Mouse (Mus musculus) bone marrow macrophage, adult 2 months (primary cell): ENCODE measurements around the gene Ddx20.

ENCODE experiments used
- CTCF ChIP-seq: IDR thresholded peaks from 2 replicates; pipeline ENCODE4 v1.5.1; 2012; ENCODE audit warnings: low read depth, mild to moderate bottlenecking, low read length, moderate library complexity
- POLR2A ChIP-seq: IDR thresholded peaks from 2 replicates; pipeline ENCODE4 v1.6.1; 2012; ENCODE audit warnings: mild to moderate bottlenecking, low read depth, low read length, borderline replicate concordance

- no peak for TF ChIP-seq CTCF
- no peak for TF ChIP-seq POLR2A
Observed at GRCm38 (mm10) chr3:105688536-105688935, 1.2 kb upstream of the Ddx20 start.
